In genomic region chr11:56254437-56254836, GRCm38 (mm10) we compare ENCODE assay signal across 23 mouse cellular contexts.
DNase-seq lines count a peak whose midpoint lies in the region; TF ChIP-seq lines count a peak whose summit lies in the region.
"Had no signal": no experiment of that assay in that cellular context is flagged by ENCODE, and none has a peak within 500 bp of the region (broad histone marks: within the 10 kb centered on the region; RNA-seq: fewer than 3 reads in every experiment).

No protein-coding gene starts in this region.

- H3K4me3 ChIP-seq in left cerebral cortex, adult 2 months, result no peak overlapping the region
- H3K4me3 ChIP-seq: erythroblast, embryonic 14.5 days; limb, embryonic 15.5 days; liver, embryonic 13.5 days; megakaryocyte, embryonic 14.5 days; midbrain, embryonic 12.5 days; neural tube, embryonic 13.5 days had no signal

- no peak overlapping the region for H3K27ac ChIP-seq in left cerebral cortex, adult 2 months
- H3K27ac ChIP-seq: limb, embryonic 15.5 days; liver, embryonic 13.5 days; midbrain, embryonic 12.5 days; neural tube, embryonic 13.5 days had no signal

- no peak for TF ChIP-seq CTCF in left cerebral cortex, adult 2 months (IDR thresholded peaks at IDR 0.05)

- peak; percentile 49 to 77 for DNase-seq in frontal cortex, adult 2 months (ENCODE audit: extremely low spot score in 1 of 2, low spot score in 1 of 2)
- no peak for DNase-seq in frontal cortex, postnatal 14 days (ENCODE audit: low spot score in 2 of 2)
- DNase-seq in left cerebral cortex, adult 11 months (ENCODE audit: low spot score), result peak; percentile 36
- DNase-seq in left cerebral cortex, adult 2 months (ENCODE audit: extremely low spot score in 1 of 2, low spot score in 2 of 2), result no peak
- DNase-seq in 3T3-L1 (ENCODE audit: low read depth, low spot score), result peak; percentile 35
- DNase-seq in left cerebral cortex, postnatal 25 days (ENCODE audit: low spot score in 2 of 2), result peak; percentile 15 to 64
- DNase-seq in thymus, postnatal 14 days, result no peak
- DNase-seq: adrenal gland, postnatal 36 days; cerebellum, adult 2 months; cerebellum, postnatal 14 days; forebrain, postnatal 0 days; gastrocnemius, postnatal 10 days; kidney, adult 18-20 months; kidney, postnatal 36 days; liver, embryonic 13.5 days; lung, adult 18-20 months; lung, postnatal 4 days; thymus, postnatal 25 days had no signal

- intact Hi-C loops in left cerebral cortex, adult 2 months (cut with DNase I), result no loop called here
- intact Hi-C loops in left cerebral cortex, postnatal 25 days (cut with DNase I), result no loop called here

Comparison
In these comparisons a context has a peak if more than half of its experiments do, and no peak if none do; other contexts are left out.
1. DNase-seq: peak in frontal cortex, adult 2 months (2 of 2), left cerebral cortex, adult 11 months (single experiment), 3T3-L1 (single experiment) and left cerebral cortex, postnatal 25 days (2 of 2); none in frontal cortex, postnatal 14 days (0 of 2), left cerebral cortex, adult 2 months (0 of 2) and thymus, postnatal 14 days (single experiment).